Mouse (Mus musculus): ENCODE results near the gene Cacng6.

GRCm38 (mm10) chr7:3390413-3391080 is 33.4 kb upstream of the Cacng6 start, which contains the start of gene Cacng8:
- TF ChIP-seq CTCF (IDR thresholded peaks at IDR 0.05; ENCODE audit: low read depth, low read length) (no peak), POLR2A (IDR thresholded peaks at IDR 0.05; ENCODE audit: borderline replicate concordance, low read depth, low read length) (no peak)
